Mouse (Mus musculus) kidney, adult 2 months (tissue): ENCODE measurements around the gene Mettl26.

ENCODE experiments used
- CTCF ChIP-seq: fragments of 200-500 bp; conservative IDR thresholded peaks from 2 replicates; pipeline ENCODE4 v1.5.1; 2011; ENCODE audit warnings: low read depth, mild to moderate bottlenecking, control low read depth, low read length, moderate library complexity, mixed read lengths; ENCODE audit not compliant: insufficient read depth, insufficient read length
- POLR2A ChIP-seq: fragments of 200-500 bp; IDR thresholded peaks from one replicate; pipeline ENCODE4 v1.6.1; 2011; ENCODE audit warnings: low read depth, low read length, control low read depth

DNA sequence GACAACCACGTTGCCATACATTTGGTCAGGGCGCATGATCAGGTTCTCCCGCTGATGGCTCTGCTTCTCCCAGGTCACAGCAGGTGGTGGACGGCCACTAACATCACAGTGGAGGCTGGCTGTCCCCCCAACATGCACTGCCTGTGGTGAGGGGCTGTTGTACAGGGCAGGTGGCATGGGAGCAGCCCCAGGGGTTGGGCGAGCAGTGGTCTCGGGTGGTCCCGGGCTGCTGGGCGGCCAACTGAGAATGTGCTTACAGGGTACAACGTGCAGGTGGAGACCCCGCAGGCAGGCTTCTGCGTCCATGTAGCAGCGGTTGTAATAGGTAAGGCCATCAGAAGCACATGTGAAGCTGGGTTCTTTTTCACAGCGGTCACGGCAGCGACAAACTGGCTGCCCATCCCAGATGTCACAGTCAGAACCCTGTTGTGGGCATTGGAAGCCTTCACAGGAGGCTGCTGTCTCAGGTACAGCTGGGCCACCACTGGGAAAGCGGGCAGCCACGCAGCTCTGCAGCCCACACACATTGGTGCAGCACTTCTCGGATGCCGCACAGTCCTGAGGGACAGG, 3.8 kb downstream of the Mettl26 start:
- TF ChIP-seq CTCF (no peak), POLR2A (no peak)
